Mouse (Mus musculus) urinary bladder, postnatal 4 days (tissue): ENCODE measurements at regions not wholly inside any gene's neighbourhood (a gene's known extent, or its start where the extent isn't known, plus 50 kb on each side); places are given as distances from the start of the nearest gene placed in this dataset.

Source experiments
- DNase-seq, 2 experiments: peaks; one replicate each; pipeline ENCODE4 v3.0.0; 2021 to 2022; ENCODE audit warnings: low spot score in 2 of 2

GRCm38 (mm10) chr15:59786706-59787425 is 229.5 kb downstream of the 4933412E24Rik start:
- no peak for DNase-seq

- DNase-seq = no peak
Measured at GRCm38 (mm10) chr15:59785981-59786380, 230.4 kb downstream of the 4933412E24Rik start.

- DNase-seq = no peak
Measured at GRCm38 (mm10) chr15:59784556-59784929, 231.9 kb downstream of the 4933412E24Rik start.

GRCm38 (mm10) chr15:59783782-59784555 is 232.4 kb downstream of the 4933412E24Rik start:
- no peak for DNase-seq

GRCm38 (mm10) chr15:59783393-59783781 is 233.0 kb downstream of the 4933412E24Rik start:
- no peak for DNase-seq

- no peak for DNase-seq
Measured at GRCm38 (mm10) chr15:59780506-59780905, 235.9 kb downstream of the 4933412E24Rik start.

- peak; percentile 78 to 79 for DNase-seq
Measured at GRCm38 (mm10) chr15:59777307-59777871, 239.0 kb downstream of the 4933412E24Rik start.

- DNase-seq = no peak
Measured at GRCm38 (mm10) chr15:59775781-59776180, 240.6 kb downstream of the 4933412E24Rik start.

- DNase-seq = no peak
Measured at GRCm38 (mm10) chr15:59773983-59774382, 242.4 kb downstream of the 4933412E24Rik start.

GRCm38 (mm10) chr15:59772595-59772994 is 243.8 kb downstream of the 4933412E24Rik start:
- no peak for DNase-seq

- no peak for DNase-seq
Measured at GRCm38 (mm10) chr15:59762061-59762460, 254.4 kb downstream of the 4933412E24Rik start.

GRCm38 (mm10) chr15:59760490-59760889 is 255.9 kb downstream of the 4933412E24Rik start:
- DNase-seq = no peak

- DNase-seq = peak; percentile 60 to 73
Measured at GRCm38 (mm10) chr15:59759566-59759965, 256.8 kb downstream of the 4933412E24Rik start.

GRCm38 (mm10) chr15:59758971-59759370 is 257.4 kb downstream of the 4933412E24Rik start:
- DNase-seq = no peak

- no peak for DNase-seq
Measured at GRCm38 (mm10) chr15:59756141-59756540, 260.3 kb downstream of the 4933412E24Rik start.

GRCm38 (mm10) chr15:59754906-59755305 is 261.5 kb downstream of the 4933412E24Rik start:
- no peak for DNase-seq

- DNase-seq = no peak
Measured at GRCm38 (mm10) chr15:59752277-59752676, 264.1 kb downstream of the 4933412E24Rik start.

- no peak for DNase-seq
Measured at GRCm38 (mm10) chr15:59746290-59746689, 270.1 kb downstream of the 4933412E24Rik start.

GRCm38 (mm10) chr15:59744411-59744931 is 271.9 kb downstream of the 4933412E24Rik start:
- DNase-seq = no peak

GRCm38 (mm10) chr15:59739197-59739596 is 277.2 kb downstream of the 4933412E24Rik start:
- DNase-seq = no peak

GRCm38 (mm10) chr15:59737247-59737646 is 279.2 kb downstream of the 4933412E24Rik start:
- DNase-seq = no peak

- DNase-seq = no peak
Measured at GRCm38 (mm10) chr15:59734376-59734775, 282.0 kb downstream of the 4933412E24Rik start.
